Mouse (Mus musculus): Measurements from ENCODE around the gene Fstl4. TPM values are rescaled to one million over a fixed set of nuclear protein-coding genes. Genes with fewer than 3 reads are reported as not detected.

Gene Fstl4
- total RNA-seq, 4 experiments from 2014 or later = 0.65 to 1.3 (median 0.95) TPM

DNA sequence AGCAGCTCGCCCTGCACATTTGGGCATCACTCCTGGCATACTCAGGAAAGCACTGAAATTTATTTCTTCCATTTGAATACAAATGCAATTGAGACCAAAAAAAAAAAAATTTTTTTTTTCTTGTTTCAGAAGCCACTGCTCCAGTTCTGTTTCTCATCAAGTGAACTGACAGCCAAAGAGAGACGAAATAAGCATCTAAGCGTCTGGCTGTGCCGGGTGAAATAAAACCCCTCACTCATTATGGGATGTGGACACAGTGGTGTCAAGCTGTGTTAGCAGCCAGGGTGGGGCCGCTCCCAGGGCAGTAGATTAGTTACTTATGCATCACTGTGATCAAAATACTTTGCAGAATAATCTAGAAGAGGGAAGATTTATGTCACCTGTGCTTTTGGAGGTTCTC lies 327.2 kb downstream of the Fstl4 start:
- no peak for DNase-seq

DNA sequence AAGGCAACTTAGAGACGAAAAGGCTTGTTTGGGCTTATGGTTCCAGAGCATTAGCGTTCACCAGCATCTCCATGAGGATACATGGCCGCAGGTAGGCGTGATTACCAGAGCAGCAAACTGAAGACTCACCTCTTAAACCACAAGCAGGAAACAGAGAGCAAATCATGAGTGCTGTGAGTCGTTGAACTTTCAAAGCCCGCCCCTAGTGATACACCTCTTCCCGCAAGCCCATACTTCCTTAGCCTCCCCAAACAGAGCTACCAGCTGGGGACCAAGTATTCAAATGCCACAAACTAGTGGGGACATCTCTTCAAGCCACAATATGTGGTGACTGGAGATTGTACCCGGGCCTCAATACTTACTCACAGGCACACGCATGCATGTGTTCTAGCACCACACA lies 332.4 kb downstream of the Fstl4 start:
- DNase-seq = no peak

- DNase-seq = no peak
These were observed 332.9 kb downstream of the Fstl4 start for GRCm38 (mm10) chr11:53097331-53097730.

DNA sequence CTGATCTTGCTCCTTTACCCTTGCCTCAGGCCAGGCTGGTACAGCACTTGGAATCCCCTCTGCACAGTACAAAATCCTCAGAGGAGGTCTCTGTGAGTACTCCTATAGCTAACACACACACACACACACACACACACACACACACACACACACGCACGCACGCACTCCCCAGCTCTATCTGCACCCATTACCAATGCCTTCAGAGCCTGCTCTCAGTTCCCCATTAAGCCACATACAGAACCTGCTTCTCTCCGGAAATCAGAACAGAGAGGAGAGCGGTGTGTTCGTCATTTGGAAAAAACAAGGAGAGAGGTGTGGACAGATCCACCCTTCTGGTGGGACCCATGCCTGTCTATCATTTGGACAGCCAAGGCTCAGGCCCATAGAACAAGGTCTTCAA lies 333.4 kb downstream of the Fstl4 start:
- no peak for DNase-seq

DNA sequence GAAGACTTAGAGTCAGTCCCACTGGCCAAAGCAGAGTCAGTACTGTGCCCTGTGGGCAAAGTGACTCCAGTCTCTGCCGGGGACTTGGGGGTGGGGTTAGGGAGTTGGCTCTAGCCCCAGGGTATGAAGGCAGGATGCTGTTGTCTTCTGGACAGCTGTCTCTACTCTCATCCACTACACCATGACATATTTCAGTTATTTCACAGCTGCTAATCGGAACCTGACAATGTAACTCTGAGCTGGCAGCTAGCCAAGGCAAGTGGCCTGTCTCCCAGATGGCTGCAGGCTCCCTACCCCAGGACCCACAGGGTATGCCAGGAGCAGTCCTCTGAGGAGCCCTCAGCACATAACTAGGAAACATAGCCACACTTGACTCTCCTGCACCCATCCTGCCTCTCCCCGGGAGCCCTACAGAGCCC lies 334.4 kb downstream of the Fstl4 start:
- no peak for DNase-seq

DNA sequence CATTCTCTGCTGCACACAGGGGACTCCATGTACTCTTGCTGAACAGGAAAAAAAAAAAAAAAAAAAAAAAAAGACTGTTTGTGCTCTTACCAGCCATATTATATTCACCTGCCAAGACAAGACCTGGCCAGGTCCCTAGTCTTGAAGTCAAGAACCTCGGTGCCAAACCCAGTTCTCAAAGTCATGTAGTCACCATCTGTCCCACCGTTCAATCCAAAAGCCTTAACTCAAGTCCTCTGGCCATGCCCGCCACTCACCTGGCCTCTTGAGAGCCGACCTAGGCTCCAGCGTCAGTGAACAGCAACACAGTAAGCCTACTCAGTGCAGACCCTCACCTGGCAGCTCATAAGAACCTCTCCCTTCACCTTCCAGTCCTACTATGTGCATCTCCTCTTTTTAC lies 334.9 kb downstream of the Fstl4 start:
- DNase-seq = no peak

GRCm38 (mm10) chr11:53101732-53102131 lies 337.3 kb downstream of the Fstl4 start:
- DNase-seq = no peak

DNA sequence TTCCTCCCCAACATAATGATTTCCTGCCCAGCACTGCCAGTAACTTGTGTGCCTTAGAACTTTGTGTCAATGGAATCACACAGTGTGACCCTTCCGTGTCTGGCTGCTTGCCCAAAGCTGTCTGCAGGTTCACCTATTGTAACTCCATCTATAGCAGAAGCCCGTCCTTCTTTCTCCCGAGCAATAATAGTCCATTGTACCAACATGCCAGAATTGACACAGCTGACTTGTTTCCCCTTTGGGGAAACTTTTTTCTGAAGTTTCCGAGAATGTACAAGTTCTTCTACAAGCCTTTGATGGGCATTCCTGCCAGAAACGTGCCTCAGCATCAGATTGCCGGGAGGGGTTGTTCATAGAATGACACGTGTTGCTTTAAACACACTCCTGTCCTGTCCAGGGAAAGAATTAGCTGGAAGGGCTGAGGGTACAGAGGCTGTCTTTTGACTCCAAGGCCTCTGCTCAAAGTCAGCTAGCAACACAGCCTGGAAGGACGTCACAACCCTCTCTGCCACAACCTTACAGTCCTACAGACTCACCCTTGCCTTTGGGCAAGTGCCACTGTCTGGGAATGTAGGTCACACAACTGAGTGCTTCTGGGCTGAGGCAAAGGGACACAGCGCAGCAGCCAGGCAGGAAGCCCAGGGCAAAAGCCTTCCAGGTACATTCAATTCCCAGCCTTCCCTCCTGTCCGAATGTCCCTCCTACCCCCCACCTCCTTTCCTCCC lies 339.3 kb downstream of the Fstl4 start:
- DNase-seq = peak; percentile 20

DNA sequence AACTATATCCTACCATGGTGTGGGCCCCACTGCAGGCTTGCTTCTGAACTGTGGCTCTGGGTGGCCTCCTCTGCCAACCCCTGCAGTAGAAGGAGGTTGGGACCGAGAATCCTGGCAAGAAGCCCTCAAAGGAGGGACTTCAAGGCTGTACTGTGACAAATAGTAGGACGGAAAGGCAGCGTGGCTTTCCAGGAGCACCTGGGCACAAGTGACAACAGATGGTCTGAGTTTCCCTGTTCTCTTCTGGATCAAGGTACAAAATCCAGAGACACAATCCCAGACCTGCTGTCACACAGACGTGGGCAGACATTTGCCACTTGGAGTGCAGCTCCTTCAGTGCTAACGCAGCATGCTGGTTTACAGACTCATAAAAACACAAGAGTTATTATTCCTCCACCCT lies 343.3 kb downstream of the Fstl4 start:
- DNase-seq = no peak

- DNase-seq = no peak
These were observed 344.4 kb downstream of the Fstl4 start for GRCm38 (mm10) chr11:53108798-53109197.

DNA sequence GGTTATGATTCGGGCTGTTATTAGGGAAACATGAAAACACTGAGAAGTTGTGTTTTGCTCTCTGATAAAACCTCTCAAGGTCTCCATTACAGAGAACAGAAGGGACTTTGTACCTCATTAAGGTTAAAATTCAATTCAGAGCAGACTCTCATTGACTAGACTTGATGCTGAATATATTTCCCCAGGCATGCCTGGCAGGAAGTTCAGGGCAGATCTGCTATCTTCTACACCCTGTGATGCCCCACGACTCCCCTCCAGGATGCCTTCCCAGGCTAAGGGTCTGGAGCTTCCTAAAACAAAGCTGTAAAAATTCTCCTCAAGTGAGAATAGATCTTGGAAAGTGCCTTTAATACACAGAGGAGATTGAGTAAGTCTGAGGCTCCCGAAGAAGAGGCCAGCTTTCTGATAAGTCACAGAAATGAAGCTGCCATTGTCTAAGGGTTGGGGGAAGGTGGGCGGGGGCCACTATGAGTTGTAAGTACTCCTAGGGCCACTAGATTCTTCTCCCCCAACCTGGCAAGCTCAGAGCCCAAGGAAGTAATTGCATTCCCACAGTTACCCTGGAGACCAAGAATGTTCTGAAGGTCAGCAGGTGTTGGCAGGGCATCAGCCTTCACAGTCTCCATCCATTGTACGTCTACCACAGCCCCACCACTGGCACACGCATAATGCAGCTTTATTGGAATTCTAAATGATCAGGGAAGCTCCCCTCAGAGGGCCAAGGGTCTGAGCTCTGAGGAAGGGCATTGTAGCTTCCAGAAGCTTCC lies 345.4 kb downstream of the Fstl4 start:
- DNase-seq = no peak

DNA sequence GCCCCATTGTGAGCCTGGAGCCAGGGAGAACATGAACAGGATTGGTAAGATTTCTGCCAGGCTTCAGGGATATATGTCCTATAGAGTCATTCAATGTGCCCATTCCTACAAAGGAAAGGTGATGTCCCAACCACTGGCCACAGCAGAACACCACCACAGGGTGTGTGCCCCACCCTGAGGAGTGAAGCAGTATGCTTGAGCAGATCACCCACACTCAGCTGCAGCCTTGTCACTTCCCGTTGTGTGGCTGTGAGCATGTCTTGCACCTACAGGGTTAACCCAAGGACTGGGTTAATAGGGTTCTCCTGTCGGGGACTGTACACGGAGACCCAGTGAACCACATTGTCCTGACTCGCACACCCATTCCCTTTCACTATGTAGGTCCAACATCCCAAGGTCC lies 351.3 kb downstream of the Fstl4 start:
- DNase-seq = no peak

DNA sequence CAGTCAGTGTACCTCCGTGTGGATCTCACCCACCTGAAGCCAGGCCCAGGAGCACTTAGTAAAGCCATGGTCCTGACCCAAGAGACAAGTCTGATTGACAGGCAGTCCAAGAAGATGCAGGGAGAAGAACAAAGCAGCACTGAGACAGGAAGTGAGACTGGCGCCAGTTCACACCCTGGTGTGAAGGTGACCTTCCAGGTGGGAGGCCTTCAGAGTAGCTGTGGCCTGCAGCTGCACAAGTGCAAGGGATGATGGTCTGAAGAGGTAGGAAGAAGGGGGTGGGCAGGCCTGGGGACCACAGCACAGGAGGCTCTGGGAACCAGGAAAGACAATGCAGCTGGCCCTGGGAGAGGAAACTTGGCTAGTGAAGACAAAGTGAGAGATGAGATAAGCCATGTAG lies 351.9 kb downstream of the Fstl4 start:
- DNase-seq = no peak

DNA sequence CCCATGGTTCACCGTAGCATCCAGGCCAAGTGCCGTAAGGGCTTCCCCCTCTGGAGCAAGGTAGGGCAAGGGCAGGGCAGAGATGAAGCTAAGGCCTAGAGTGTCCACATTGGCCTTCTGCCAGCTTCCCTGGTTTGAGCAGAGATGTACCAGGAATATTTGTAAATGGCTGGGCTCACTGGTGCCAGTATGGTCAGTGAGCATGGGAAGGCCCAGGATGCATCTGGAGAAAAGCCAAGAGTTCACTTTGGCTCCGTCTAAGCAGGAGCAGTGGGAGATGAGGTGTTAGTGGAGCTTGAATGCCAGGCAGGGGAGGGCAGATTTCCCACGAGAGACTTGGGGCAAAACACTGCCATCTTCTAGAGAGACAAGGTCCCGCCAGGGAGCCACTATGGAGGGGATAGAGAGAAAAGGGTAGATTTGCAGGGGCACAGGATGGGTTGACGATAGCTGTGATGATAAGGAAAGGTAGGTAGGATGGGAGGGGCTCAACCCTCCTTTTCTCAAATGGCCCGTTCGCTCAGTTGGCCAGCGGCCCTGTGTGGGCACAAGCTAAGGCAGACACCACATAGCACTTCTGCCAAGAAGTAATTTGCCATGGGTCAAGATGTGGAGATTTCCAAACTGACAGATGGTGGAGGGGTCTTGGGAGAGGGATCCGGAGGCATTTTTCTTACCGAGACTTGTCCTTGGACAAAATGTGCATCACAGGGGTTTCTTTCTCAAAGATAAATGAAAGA lies 354.0 kb downstream of the Fstl4 start:
- no peak for DNase-seq

DNA sequence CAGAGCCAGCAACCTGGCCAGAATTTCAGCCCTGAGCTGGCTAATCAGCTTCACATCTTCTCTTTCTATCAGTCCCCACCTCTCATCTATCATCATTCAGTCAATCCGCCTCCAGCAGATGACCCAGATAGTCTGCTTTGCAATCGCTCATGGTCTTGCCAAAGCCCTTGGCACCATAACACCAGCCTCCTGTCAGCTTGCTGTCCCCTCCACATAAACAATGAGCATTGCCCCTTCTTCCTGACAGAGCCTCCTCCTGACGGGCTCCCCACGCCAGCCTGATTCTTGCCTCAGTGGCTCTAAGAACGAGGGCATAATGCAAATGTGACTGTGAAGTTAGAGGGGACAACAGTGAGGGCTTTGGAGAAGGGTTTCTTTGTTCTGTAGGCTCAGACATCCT lies 355.5 kb downstream of the Fstl4 start:
- no peak for DNase-seq

GRCm38 (mm10) chr11:53121208-53121607 lies 356.8 kb downstream of the Fstl4 start:
- no peak for DNase-seq

DNA sequence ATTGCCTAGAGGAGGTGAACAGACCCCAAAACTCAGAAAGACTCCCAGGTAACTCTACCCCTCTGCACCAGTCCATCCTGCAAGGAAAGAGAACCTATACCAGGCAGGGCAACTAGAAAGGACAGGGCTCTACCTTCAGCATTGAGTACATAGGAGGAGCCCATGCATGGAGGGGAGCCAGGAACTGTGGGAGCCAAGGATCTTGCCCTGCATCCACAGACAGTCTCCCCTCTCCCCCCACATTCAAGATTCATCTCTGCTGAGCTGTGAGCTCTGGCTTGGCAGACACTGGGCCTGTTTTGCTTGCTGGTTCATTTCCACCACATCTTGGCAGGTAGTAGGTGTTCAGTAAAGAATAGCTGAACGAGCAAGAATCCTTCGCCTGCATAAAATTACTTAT lies 360.4 kb downstream of the Fstl4 start:
- no peak for DNase-seq

DNA sequence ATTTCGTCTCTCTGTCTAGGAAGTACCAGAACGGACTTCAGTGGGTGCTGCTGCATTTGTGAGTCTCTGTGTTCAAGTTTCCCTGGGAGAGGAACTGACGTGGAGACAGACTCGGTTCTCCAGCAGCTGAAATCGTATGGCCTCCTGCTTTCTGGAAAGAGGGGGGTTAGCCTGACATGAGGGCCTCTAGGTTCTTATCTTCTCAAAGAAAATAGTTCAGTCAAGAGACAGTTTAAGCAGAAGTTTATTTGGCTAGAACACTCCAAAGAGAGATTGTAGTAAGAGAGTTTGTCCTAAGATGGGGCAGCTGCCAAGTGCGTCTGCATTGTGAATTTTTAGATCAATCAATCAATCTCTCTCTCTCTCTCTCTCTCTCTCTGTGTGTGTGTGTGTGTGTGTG lies 362.2 kb downstream of the Fstl4 start:
- DNase-seq = no peak

GRCm38 (mm10) chr11:53128661-53129060 lies 364.2 kb downstream of the Fstl4 start:
- no peak for DNase-seq

DNA sequence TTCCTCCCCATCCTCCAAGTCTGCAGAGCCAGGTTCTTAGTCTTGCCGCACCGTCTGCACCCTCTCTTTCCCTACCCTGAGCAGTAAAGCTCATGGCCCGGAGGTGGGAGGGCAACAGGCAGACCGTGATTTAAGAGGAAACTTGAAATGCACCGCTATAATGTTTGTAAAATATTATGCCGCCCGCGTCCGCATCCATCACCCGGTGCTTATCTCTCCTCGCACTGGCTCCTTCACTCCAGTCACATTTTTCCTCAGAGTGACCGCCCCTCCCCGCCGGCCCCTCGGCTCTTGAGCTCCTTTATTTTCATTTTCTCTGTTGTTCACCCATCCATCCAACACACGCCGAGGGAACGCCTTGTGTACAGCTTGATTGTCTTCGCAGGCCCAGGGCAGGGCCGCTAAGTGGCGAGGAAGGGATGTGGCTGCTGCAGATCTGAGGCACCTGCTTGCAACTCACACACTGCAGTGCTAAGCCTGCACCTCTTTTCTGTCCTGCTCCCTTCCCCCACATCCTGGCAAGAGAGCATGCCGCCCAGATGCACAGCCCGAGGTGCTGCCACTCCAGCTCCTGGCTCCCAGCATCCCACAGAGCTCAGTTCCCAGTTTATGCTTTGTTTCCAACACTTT lies 368.1 kb downstream of the Fstl4 start:
- DNase-seq = no peak

GRCm38 (mm10) chr11:53136371-53136770 lies 371.9 kb downstream of the Fstl4 start:
- no peak for DNase-seq

GRCm38 (mm10) chr11:53137381-53137780 lies 372.9 kb downstream of the Fstl4 start:
- no peak for DNase-seq

- no peak for DNase-seq
These were observed 373.8 kb downstream of the Fstl4 start for GRCm38 (mm10) chr11:53138212-53138611.

Measured in adrenal gland, adult 8-10 months (tissue).